Mouse (Mus musculus) testis, adult 2 months (tissue): ENCODE measurements at regions not wholly inside any gene's neighbourhood (a gene's known extent, or its start where the extent isn't known, plus 50 kb on each side); places are given as distances from the start of the nearest gene placed in this dataset.

Source experiments
- CTCF ChIP-seq: fragments of 200-500 bp; IDR thresholded peaks from 2 replicates; pipeline ENCODE4 v1.5.1; 2012; ENCODE audit warnings: low read depth, mild to moderate bottlenecking, inconsistent platforms, low read length, moderate library complexity; ENCODE audit not compliant: control insufficient read depth, insufficient read depth, insufficient replicate concordance
- POLR2A ChIP-seq: fragments of 200-500 bp; IDR thresholded peaks from 2 replicates; pipeline ENCODE4 v1.6.1; 2012; ENCODE audit warnings: low read depth, mild to moderate bottlenecking, inconsistent platforms, low read length, moderate library complexity; ENCODE audit not compliant: control insufficient read depth

GRCm38 (mm10) chr10:17645363-17645762, 77.7 kb upstream of the Cited2 start:
- TF ChIP-seq CTCF (no peak), POLR2A (no peak)
